In genomic region chr2:34280996-34281395, GRCm38 (mm10) we compare ENCODE assay signal across 29 mouse cellular contexts.
DNase-seq lines count a peak whose midpoint lies in the region; ATAC-seq lines count a peak whose summit lies in the region.
"Had no signal": no experiment of that assay in that cellular context is flagged by ENCODE, and none has a peak within 500 bp of the region (broad histone marks: within the 10 kb centered on the region; RNA-seq: fewer than 3 reads in every experiment).

No protein-coding gene starts in this region.

- peak; percentile 39 for DNase-seq in adrenal gland, adult 8-10 months
- no peak for DNase-seq in adrenal gland, postnatal 25 days
- DNase-seq in adrenal gland, postnatal 14 days: peak; percentile 40
- peak; percentile 69 for DNase-seq in gonadal fat pad, adult 2 months (ENCODE audit: low read depth)
- DNase-seq in forebrain, embryonic 10.5 days (ENCODE audit: extremely low spot score, low spot score): no peak
- DNase-seq: cerebellum, adult 11 months; cerebellum, adult 9-10 months; cerebellum, postnatal 36 days; forebrain, postnatal 0 days; gastrocnemius, postnatal 10 days; heart, postnatal 14 days; kidney, adult 2 months; kidney, postnatal 36 days; left cerebral cortex, postnatal 4 days; right cerebral cortex, postnatal 25 days; thymus, adult 18-20 months; thymus, postnatal 25 days had no signal

- H3K9me3 ChIP-seq in midbrain, embryonic 12.5 days: no peaks in the 10 kb centered on the region
- no peaks in the 10 kb centered on the region for H3K9me3 ChIP-seq in midbrain, embryonic 15.5 days
- no peaks in the 10 kb centered on the region for H3K9me3 ChIP-seq in forebrain, embryonic 10.5 days
- H3K9me3 ChIP-seq: embryonic facial prominence, embryonic 13.5 days; forebrain, embryonic 12.5 days; hindbrain, embryonic 10.5 days; intestine, embryonic 15.5 days; liver, embryonic 15.5 days; lung, embryonic 15.5 days; midbrain, embryonic 10.5 days; stomach, embryonic 15.5 days had no signal

- H3K36me3 ChIP-seq in midbrain, embryonic 12.5 days: no peaks in the 10 kb centered on the region
- H3K36me3 ChIP-seq in midbrain, embryonic 15.5 days (replicated peaks): no peaks in the 10 kb centered on the region
- H3K36me3 ChIP-seq in forebrain, embryonic 10.5 days (replicated peaks): no peaks in the 10 kb centered on the region
- H3K36me3 ChIP-seq: embryonic facial prominence, embryonic 13.5 days; forebrain, embryonic 12.5 days; hindbrain, embryonic 10.5 days; intestine, embryonic 15.5 days; liver, embryonic 15.5 days; lung, embryonic 15.5 days; midbrain, embryonic 10.5 days; stomach, embryonic 15.5 days had no signal

- WGBS in midbrain, embryonic 12.5 days: 27% methylated on average over 3 of the region's 3 CpGs
- WGBS in midbrain, embryonic 15.5 days: 33% methylated on average over 3 of the region's 3 CpGs
- 53% methylated on average over 3 of the region's 3 CpGs for WGBS in forebrain, embryonic 10.5 days

- no peak overlapping the region for H3K9ac ChIP-seq in midbrain, embryonic 12.5 days (replicated peaks)
- H3K9ac ChIP-seq in midbrain, embryonic 15.5 days: no peak overlapping the region
- H3K9ac ChIP-seq: embryonic facial prominence, embryonic 13.5 days; forebrain, embryonic 12.5 days; forebrain, postnatal 0 days; intestine, embryonic 15.5 days; liver, embryonic 15.5 days; lung, embryonic 15.5 days; stomach, embryonic 15.5 days had no signal

- H3K4me1 ChIP-seq in midbrain, embryonic 12.5 days: peaks cover 40% of the 10 kb centered on the region
- peaks cover 26% of the 10 kb centered on the region for H3K4me1 ChIP-seq in midbrain, embryonic 15.5 days
- peaks cover 57% of the 10 kb centered on the region for H3K4me1 ChIP-seq in forebrain, embryonic 10.5 days
- H3K4me1 ChIP-seq: embryonic facial prominence, embryonic 13.5 days; intestine, embryonic 15.5 days; stomach, embryonic 15.5 days had no signal

- H3K27ac ChIP-seq in midbrain, embryonic 12.5 days (replicated peaks): peak overlapping the region; percentile 42; the same call in 1 of the 2 replicates
- no peak overlapping the region for H3K27ac ChIP-seq in midbrain, embryonic 15.5 days
- H3K27ac ChIP-seq in forebrain, embryonic 10.5 days: no peak overlapping the region
- H3K27ac ChIP-seq: embryonic facial prominence, embryonic 13.5 days; forebrain, embryonic 12.5 days; hindbrain, embryonic 10.5 days; hindbrain, postnatal 0 days; intestine, embryonic 15.5 days; liver, embryonic 15.5 days; lung, embryonic 15.5 days; midbrain, embryonic 10.5 days; stomach, embryonic 15.5 days had no signal

- H3K4me2 ChIP-seq in midbrain, embryonic 12.5 days (replicated peaks): no peak overlapping the region
- H3K4me2 ChIP-seq in midbrain, embryonic 15.5 days: no peak overlapping the region
- H3K4me2 ChIP-seq: embryonic facial prominence, embryonic 13.5 days; forebrain, embryonic 12.5 days; intestine, embryonic 15.5 days; liver, embryonic 15.5 days; lung, embryonic 15.5 days; stomach, embryonic 15.5 days had no signal

- H3K27me3 ChIP-seq in midbrain, embryonic 12.5 days: no peaks in the 10 kb centered on the region
- no peaks in the 10 kb centered on the region for H3K27me3 ChIP-seq in midbrain, embryonic 15.5 days (replicated peaks)
- H3K27me3 ChIP-seq in forebrain, embryonic 10.5 days (ENCODE audit: poor library complexity, severe bottlenecking): no peaks in the 10 kb centered on the region
- H3K27me3 ChIP-seq: embryonic facial prominence, embryonic 13.5 days; forebrain, embryonic 12.5 days; intestine, embryonic 15.5 days; liver, embryonic 15.5 days; lung, embryonic 15.5 days; Patski; stomach, embryonic 15.5 days had no signal

- no peak overlapping the region for H3K4me3 ChIP-seq in midbrain, embryonic 12.5 days
- H3K4me3 ChIP-seq in midbrain, embryonic 15.5 days: no peak overlapping the region
- no peak overlapping the region for H3K4me3 ChIP-seq in forebrain, embryonic 10.5 days
- H3K4me3 ChIP-seq: embryonic facial prominence, embryonic 13.5 days; forebrain, embryonic 12.5 days; hindbrain, embryonic 10.5 days; intestine, embryonic 15.5 days; liver, embryonic 15.5 days; lung, embryonic 15.5 days; midbrain, embryonic 10.5 days; stomach, embryonic 15.5 days had no signal

- ATAC-seq in midbrain, embryonic 12.5 days (ENCODE audit: low FRiP score, low read depth): no peak
- ATAC-seq in midbrain, embryonic 15.5 days (replicated peaks): no peak
- ATAC-seq: forebrain, postnatal 0 days; hindbrain, postnatal 0 days; intestine, embryonic 15.5 days; Patski had no signal

Comparison
In these comparisons a context has a peak if more than half of its experiments do, and no peak if none do; other contexts are left out.
1. DNase-seq: peak in adrenal gland, adult 8-10 months (single experiment), adrenal gland, postnatal 14 days (single experiment) and gonadal fat pad, adult 2 months (single experiment); none in adrenal gland, postnatal 25 days (single experiment) and forebrain, embryonic 10.5 days (single experiment).